Mouse (Mus musculus): ENCODE measurements around the gene Magoh. TPM values are rescaled to one million over a fixed set of nuclear protein-coding genes. Genes with fewer than 3 reads are reported as not detected.
A peak's percentile ranks its signal among the peaks of the same experiment; 100 is the strongest.

Magoh gene
- 62.0 and 80.4 TPM in 2 replicates for polyA plus RNA-seq (2015; fragmentation: Nextera tagmentation; extraction: Ambion mirVana)

GRCm38 (mm10) chr4:107879254-107880050 lies at the start of gene Magoh:
TSS of gene Magoh (plus strand) at chr4:107879755.
- H3K9ac ChIP-seq = peak within 1 kb of the TSS; percentile 69
- peak; percentile 95 for ATAC-seq (ENCODE audit: insufficient read depth)
- peaks cover 34% of the 10 kb centered on the region for H3K36me3 ChIP-seq (replicated peaks)
- H3K4me3 ChIP-seq (replicated peaks) = peak within 1 kb of the TSS; percentile 76
- H3K4me2 ChIP-seq = peak within 1 kb of the TSS; percentile 78
- no peaks in the 10 kb centered on the region for H3K9me3 ChIP-seq (replicated peaks)
- H3K27me3 ChIP-seq = no peaks in the 10 kb centered on the region
- peak within 1 kb of the TSS; percentile 71 for H3K27ac ChIP-seq (replicated peaks)
- peaks cover 26% of the 10 kb centered on the region for H3K4me1 ChIP-seq (replicated peaks)
- WGBS (ENCODE audit: insufficient replicate concordance) = 2% methylated on average over 48 of the region's 48 CpGs

DNA sequence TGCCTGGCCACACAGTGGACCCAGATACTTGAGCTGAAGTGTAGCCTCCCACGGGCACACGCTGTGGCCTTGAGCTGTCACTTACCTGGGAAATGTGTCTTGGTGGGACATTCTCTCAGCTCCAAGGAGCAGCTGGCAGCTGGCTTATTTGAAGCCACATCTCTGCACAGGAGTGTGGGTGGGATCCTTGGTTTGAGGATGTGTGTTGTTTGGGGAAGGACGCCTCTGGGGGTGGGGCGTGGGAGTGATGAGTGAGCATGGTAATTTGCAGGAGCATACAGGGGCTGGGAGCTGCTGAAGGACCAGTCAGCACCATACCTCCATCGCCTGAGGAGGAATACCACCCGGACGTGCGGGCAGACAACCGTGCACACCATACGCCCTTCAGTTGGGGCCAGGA lies 49.4 kb upstream of the Magoh start:
- no peak overlapping the region for H3K27ac ChIP-seq (replicated peaks)
- H3K9me3 ChIP-seq (replicated peaks) = no peaks in the 10 kb centered on the region
- no peaks in the 10 kb centered on the region; the same call in 1 of the 2 replicates for H3K4me1 ChIP-seq (replicated peaks)
- ATAC-seq (ENCODE audit: insufficient read depth) = no peak
- H3K36me3 ChIP-seq (replicated peaks) = no peaks in the 10 kb centered on the region
- H3K4me3 ChIP-seq (replicated peaks) = no peak overlapping the region
- no peak overlapping the region for H3K9ac ChIP-seq
- WGBS (ENCODE audit: insufficient replicate concordance) = 72% methylated on average over 10 of the region's 10 CpGs
- H3K27me3 ChIP-seq = no peaks in the 10 kb centered on the region
- no peak overlapping the region for H3K4me2 ChIP-seq

DNA sequence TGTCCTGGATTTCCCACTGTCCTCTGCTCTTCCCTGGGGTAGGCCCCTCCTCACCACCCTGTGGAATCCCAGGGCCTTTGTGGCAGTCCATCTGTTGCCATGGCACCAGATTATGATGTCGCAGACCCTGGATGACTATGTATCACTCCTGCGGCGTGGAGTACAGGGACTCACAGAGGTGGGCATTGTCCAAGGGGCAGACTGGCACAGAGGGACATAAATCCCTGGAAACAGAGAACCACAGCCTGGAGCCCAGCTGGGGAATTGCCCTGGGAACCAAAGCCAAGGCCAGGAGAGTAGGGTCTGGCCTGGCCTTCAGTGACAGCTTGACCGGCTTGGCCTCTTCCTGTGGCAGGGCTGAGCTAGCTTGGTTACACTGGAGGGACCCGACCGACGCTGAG lies 48.7 kb upstream of the Magoh start:
- no peak for ATAC-seq (ENCODE audit: insufficient read depth)
- 80% methylated on average over 7 of the region's 7 CpGs for WGBS (ENCODE audit: insufficient replicate concordance)
- no peaks in the 10 kb centered on the region for H3K27me3 ChIP-seq
- no peak overlapping the region for H3K9ac ChIP-seq
- no peak overlapping the region for H3K4me2 ChIP-seq
- no peaks in the 10 kb centered on the region for H3K9me3 ChIP-seq (replicated peaks)
- no peaks in the 10 kb centered on the region for H3K36me3 ChIP-seq (replicated peaks)
- H3K4me1 ChIP-seq (replicated peaks) = no peaks in the 10 kb centered on the region; the same call in 1 of the 2 replicates
- no peak overlapping the region for H3K27ac ChIP-seq (replicated peaks)
- H3K4me3 ChIP-seq (replicated peaks) = no peak overlapping the region

DNA sequence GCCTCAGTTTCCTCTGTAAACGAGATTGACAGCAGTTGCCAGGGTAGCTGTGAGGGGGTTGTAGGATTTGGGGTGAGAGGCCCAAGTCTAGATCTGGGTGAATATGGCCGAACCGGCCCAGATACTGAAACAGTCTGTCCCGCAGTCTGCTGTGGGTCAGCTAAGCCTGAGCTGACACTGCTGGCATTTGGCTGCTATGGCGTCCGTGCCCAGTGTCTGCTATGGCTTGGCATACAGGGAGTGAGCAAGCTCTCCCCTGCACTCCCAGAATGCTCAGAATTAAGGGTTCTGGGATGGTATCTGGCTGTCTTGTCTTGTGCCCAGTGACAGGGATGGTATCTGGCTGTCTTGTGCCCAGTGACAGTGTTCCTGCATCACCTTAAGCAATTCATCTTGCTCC lies 47.9 kb upstream of the Magoh start:
- H3K36me3 ChIP-seq (replicated peaks) = no peaks in the 10 kb centered on the region
- H3K4me3 ChIP-seq (replicated peaks) = no peak overlapping the region
- no peak overlapping the region for H3K27ac ChIP-seq (replicated peaks)
- H3K4me2 ChIP-seq = no peak overlapping the region
- 78% methylated on average over 6 of the region's 6 CpGs for WGBS (ENCODE audit: insufficient replicate concordance)
- H3K9ac ChIP-seq = no peak overlapping the region
- no peak for ATAC-seq (ENCODE audit: insufficient read depth)
- H3K27me3 ChIP-seq = no peaks in the 10 kb centered on the region
- no peaks in the 10 kb centered on the region for H3K9me3 ChIP-seq (replicated peaks)
- H3K4me1 ChIP-seq (replicated peaks) = no peaks in the 10 kb centered on the region; the same call in 1 of the 2 replicates

GRCm38 (mm10) chr4:107833525-107833924 lies 46.0 kb upstream of the Magoh start:
- no peak for ATAC-seq (ENCODE audit: insufficient read depth)
- H3K9ac ChIP-seq = no peak overlapping the region
- H3K27ac ChIP-seq (replicated peaks) = no peak overlapping the region
- no peaks in the 10 kb centered on the region for H3K27me3 ChIP-seq
- H3K36me3 ChIP-seq (replicated peaks) = no peaks in the 10 kb centered on the region
- no peaks in the 10 kb centered on the region for H3K9me3 ChIP-seq (replicated peaks)
- 64% methylated on average over 5 of the region's 5 CpGs for WGBS (ENCODE audit: insufficient replicate concordance)
- H3K4me3 ChIP-seq (replicated peaks) = no peak overlapping the region
- no peak overlapping the region for H3K4me2 ChIP-seq
- H3K4me1 ChIP-seq (replicated peaks) = no peaks in the 10 kb centered on the region; the same call in 1 of the 2 replicates

- Histone ChIP-seq H3K9me3 (replicated peaks) (no peaks in the 10 kb centered on the region), H3K27ac (replicated peaks) (no peak overlapping the region), H3K36me3 (replicated peaks) (no peaks in the 10 kb centered on the region), H3K4me2 (no peak overlapping the region), H3K9ac (no peak overlapping the region), H3K27me3 (no peaks in the 10 kb centered on the region), H3K4me1 (replicated peaks) (no peaks in the 10 kb centered on the region; the same call in 1 of the 2 replicates), H3K4me3 (replicated peaks) (no peak overlapping the region)
- no peak for ATAC-seq (ENCODE audit: insufficient read depth)
- WGBS (ENCODE audit: insufficient replicate concordance) = 69% methylated on average over 22 of the region's 22 CpGs
Measured at GRCm38 (mm10) chr4:107834643-107835314, 44.8 kb upstream of the Magoh start.

DNA sequence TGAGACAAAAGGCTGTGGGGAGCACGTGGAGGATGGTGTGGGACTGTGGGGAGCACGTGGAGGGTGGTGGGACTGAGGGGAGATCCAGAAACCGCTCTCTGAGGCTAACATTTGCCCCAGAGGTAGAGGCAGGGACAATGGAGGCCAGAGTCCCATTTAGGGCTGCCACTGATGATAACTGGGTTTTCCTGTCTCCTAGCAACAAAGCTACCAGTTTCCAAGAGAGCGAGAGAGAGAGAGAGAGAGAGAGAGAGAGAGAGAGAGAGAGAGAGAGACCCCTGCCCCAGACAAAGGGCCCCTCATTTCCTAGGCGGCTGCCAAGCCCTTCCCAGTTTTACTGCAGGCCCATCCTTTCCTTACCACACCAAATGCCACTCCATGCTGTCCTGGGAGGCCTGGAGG lies 44.0 kb upstream of the Magoh start:
- Histone ChIP-seq H3K4me1 (replicated peaks) (no peaks in the 10 kb centered on the region), H3K9me3 (replicated peaks) (no peaks in the 10 kb centered on the region), H3K36me3 (replicated peaks) (no peaks in the 10 kb centered on the region), H3K9ac (no peak overlapping the region), H3K4me2 (no peak overlapping the region), H3K27ac (replicated peaks) (no peak overlapping the region), H3K27me3 (no peaks in the 10 kb centered on the region), H3K4me3 (replicated peaks) (no peak overlapping the region)
- ATAC-seq (ENCODE audit: insufficient read depth) = no peak
- 56% methylated on average over 5 of the region's 5 CpGs for WGBS (ENCODE audit: insufficient replicate concordance)

DNA sequence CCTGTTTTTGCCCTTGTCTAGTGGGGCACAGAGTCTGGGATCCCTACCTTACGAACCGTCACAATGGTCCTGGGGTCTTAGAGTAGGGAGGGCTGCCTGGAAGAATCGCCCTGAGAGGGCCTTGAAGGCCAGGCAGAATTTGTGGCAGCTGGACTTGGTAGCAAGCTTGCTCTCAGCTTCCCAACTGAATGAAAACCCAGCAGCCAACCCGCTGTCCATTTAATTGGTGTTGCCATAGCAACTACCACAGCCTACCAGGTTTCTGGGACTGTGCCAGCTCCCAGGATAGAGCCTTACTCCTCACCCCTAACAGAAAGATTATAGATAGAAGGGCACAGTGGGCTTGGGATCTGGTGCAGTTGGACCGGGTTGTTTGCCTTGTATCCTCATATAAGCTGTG lies 42.8 kb upstream of the Magoh start:
- H3K9ac ChIP-seq = no peak overlapping the region
- H3K4me2 ChIP-seq = no peak overlapping the region
- WGBS (ENCODE audit: insufficient replicate concordance) = 74% methylated on average over 5 of the region's 5 CpGs
- no peaks in the 10 kb centered on the region for H3K4me1 ChIP-seq (replicated peaks)
- H3K4me3 ChIP-seq (replicated peaks) = no peak overlapping the region
- H3K36me3 ChIP-seq (replicated peaks) = no peaks in the 10 kb centered on the region
- H3K27me3 ChIP-seq = no peaks in the 10 kb centered on the region
- no peak overlapping the region for H3K27ac ChIP-seq (replicated peaks)
- ATAC-seq (ENCODE audit: insufficient read depth) = no peak
- no peaks in the 10 kb centered on the region for H3K9me3 ChIP-seq (replicated peaks)

DNA sequence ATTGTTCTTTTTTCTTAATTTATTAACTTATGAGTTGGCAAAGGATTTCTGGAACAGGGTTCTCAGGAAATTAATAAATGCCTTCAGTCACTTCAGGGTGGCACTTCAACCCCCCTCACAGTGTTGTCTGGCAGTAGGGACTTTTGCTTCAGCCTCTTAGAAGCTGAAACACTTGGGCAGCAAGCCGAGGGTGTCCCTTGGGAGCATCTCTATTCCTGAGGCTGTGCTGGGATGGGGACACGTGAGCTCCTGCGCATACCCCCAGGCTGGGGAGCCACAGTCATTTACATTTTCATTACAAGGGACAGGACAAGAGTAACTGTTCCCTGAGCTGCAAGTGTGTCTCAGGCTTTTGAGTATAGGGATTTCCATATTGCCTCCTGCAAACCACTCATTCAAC lies 41.6 kb upstream of the Magoh start:
- no peak overlapping the region for H3K27ac ChIP-seq (replicated peaks)
- H3K9me3 ChIP-seq (replicated peaks) = no peaks in the 10 kb centered on the region
- no peak overlapping the region for H3K4me3 ChIP-seq (replicated peaks)
- peaks cover 7% of the 10 kb centered on the region for H3K4me1 ChIP-seq (replicated peaks)
- 78% methylated on average over 3 of the region's 3 CpGs for WGBS (ENCODE audit: insufficient replicate concordance)
- no peak overlapping the region for H3K4me2 ChIP-seq
- no peaks in the 10 kb centered on the region for H3K36me3 ChIP-seq (replicated peaks)
- no peak for ATAC-seq (ENCODE audit: insufficient read depth)
- H3K27me3 ChIP-seq = no peaks in the 10 kb centered on the region
- H3K9ac ChIP-seq = no peak overlapping the region

GRCm38 (mm10) chr4:107843687-107844086 lies 35.9 kb upstream of the Magoh start:
- peaks cover 11% of the 10 kb centered on the region for H3K27me3 ChIP-seq
- no peak for ATAC-seq (ENCODE audit: insufficient read depth)
- H3K9ac ChIP-seq = no peak overlapping the region
- H3K9me3 ChIP-seq (replicated peaks) = no peaks in the 10 kb centered on the region
- no peak overlapping the region for H3K4me2 ChIP-seq
- peaks cover 10% of the 10 kb centered on the region for H3K4me1 ChIP-seq (replicated peaks)
- 81% methylated on average over 8 of the region's 8 CpGs for WGBS (ENCODE audit: insufficient replicate concordance)
- H3K4me3 ChIP-seq (replicated peaks) = no peak overlapping the region
- H3K27ac ChIP-seq (replicated peaks) = no peak overlapping the region
- no peaks in the 10 kb centered on the region for H3K36me3 ChIP-seq (replicated peaks)

GRCm38 (mm10) chr4:107844971-107845370 lies 34.6 kb upstream of the Magoh start:
- Histone ChIP-seq H3K27ac (replicated peaks) (no peak overlapping the region), H3K4me1 (replicated peaks) (peaks cover 10% of the 10 kb centered on the region), H3K9me3 (replicated peaks) (no peaks in the 10 kb centered on the region), H3K4me3 (replicated peaks) (no peak overlapping the region), H3K4me2 (no peak overlapping the region), H3K27me3 (peaks cover 11% of the 10 kb centered on the region), H3K36me3 (replicated peaks) (no peaks in the 10 kb centered on the region), H3K9ac (no peak overlapping the region)
- ATAC-seq (ENCODE audit: insufficient read depth) = no peak
- 2% methylated on average over 10 of the region's 10 CpGs for WGBS (ENCODE audit: insufficient replicate concordance)

All from liver, embryonic 15.5 days (tissue).